Mouse (Mus musculus): ENCODE measurements around the gene AC170998.1.

- TF ChIP-seq CTCF (IDR thresholded peaks at IDR 0.05; ENCODE audit: extremely low read depth, insufficient read depth, insufficient read length, insufficient replicate concordance) (no peak), POLR2A (IDR thresholded peaks at IDR 0.05; ENCODE audit: low read depth, low read length) (no peak)
Measured at GRCm38 (mm10) chr17:28714006-28714405, 11.9 kb upstream of the AC170998.1 start.

Data from spleen, adult 2 months (tissue).